Mouse (Mus musculus): ENCODE data around the gene Pheta1.

Gene Pheta1

DNA sequence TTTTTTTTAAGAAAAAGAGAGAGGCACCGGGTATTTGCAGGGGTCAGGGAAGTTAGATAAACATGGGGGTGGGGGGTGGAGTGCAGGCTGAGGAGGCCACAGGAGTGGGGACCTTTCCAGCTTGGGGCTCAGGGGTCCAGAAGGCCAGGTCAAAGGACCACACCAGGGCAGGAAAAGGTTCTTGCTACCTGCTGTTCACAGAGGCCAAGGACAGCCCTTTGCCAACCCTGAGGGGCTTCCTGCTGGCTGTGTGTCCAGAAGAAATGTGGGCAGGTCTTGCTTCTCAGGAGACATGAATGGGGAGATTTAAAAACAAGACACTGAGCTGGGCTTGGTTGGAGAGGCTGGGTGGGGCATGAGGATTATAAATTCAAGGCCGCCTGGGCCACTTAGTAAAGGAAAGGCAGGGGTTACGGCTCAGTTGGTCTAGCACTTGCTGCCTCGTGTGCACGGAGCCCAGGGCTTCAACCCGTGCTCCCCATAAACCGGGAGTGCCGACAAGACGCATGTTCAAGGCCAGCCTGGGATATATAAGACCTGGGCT lies 41.1 kb downstream of the Pheta1 start:
- DNase-seq (ENCODE audit: low spot score in 2 of 2) = no peak

DNA sequence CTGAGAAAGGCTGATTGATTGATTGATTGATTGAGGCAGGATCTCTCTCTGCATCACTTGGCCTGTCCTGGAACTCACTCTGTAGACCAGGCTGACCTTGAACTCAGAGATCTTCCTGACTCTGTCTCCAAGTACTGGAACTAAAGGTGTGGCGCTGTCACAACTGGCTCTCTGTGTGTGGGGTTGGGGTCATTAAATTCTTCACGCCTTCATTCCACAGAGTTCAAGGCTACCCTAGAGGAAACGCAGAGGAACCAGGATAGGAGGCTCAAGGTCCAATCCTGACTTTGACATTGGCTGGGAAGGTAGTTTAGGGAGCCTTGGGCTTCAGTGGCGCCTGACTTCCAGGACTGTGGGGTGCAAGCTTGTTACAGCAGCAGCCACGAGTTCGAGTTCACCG lies 42.1 kb downstream of the Pheta1 start:
- no peak for DNase-seq (ENCODE audit: low spot score in 2 of 2)

DNA sequence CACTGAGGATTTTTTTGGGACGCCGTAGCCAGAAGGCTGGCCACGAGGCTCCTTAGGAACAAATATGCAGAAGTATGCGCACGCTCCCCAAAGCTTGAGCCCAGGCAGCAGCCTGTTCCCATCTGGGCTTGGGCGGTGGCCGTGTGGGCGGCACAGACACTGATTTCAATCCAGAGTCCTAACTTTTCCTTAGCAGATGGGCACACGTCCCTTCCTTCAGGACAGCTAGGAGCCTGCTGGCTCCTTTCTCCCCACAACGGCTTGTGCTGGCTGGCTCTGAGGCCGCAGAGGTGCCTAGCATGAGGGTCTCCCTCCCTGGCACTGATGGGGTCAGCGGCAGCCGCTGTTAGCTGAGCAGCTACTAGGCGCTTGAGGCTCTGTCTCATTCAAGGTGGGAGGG lies 43.5 kb downstream of the Pheta1 start:
- no peak for DNase-seq (ENCODE audit: low spot score in 2 of 2)

DNA sequence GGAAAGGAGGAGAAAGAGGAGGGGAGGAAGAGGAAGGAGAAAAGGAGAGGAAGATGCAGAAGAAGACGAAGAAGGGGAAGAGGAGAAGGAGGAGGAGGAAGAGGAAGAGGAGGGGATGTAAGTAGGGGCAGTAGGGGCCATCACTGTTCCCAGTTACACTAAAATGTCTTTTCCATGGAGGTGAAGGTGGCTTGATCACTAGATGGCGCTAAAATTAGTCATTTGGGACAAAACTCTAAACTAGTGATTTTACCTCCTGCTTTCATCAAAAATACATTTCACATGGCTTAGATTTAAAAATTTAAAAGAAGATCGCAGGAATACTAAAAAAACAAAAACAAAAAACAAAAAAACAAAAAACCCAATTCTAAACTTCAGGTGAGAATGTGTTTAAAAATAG lies 44.8 kb downstream of the Pheta1 start:
- no peak for DNase-seq (ENCODE audit: low spot score in 2 of 2)

- no peak for DNase-seq (ENCODE audit: low spot score in 2 of 2)
Observed at GRCm38 (mm10) chr5:121894647-121895046, 45.9 kb downstream of the Pheta1 start.

DNA sequence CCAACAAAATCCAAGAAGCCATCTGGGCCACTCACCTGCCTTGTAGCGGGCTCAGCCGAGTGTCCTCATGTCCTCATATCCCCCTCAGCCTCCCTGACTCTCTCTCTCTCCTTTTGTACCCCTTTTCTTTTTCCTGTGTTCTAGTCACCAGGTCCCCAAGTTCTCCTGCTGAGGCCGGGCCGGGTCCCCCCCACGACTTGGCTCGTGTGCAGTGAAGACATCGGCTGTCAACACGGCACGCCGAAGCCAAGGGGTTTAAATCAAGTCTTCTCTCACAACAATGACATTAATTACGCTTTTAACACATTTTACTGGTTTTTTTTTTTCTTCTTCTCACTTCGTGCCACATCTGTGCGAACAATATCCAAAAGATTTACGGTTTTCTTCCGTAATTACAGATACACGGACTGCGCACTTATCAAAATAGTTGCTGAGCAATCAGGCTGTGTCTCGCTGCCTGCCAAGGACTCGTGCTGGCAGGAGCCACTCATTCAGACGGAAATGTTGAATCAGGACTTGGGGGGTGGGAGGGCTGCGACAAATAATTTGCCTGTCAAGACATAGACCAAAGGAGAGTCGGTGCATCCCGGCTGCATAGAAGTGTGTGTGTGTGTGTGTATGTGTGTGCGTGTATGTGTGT lies 46.5 kb downstream of the Pheta1 start:
- no peak for DNase-seq (ENCODE audit: low spot score in 2 of 2)

DNA sequence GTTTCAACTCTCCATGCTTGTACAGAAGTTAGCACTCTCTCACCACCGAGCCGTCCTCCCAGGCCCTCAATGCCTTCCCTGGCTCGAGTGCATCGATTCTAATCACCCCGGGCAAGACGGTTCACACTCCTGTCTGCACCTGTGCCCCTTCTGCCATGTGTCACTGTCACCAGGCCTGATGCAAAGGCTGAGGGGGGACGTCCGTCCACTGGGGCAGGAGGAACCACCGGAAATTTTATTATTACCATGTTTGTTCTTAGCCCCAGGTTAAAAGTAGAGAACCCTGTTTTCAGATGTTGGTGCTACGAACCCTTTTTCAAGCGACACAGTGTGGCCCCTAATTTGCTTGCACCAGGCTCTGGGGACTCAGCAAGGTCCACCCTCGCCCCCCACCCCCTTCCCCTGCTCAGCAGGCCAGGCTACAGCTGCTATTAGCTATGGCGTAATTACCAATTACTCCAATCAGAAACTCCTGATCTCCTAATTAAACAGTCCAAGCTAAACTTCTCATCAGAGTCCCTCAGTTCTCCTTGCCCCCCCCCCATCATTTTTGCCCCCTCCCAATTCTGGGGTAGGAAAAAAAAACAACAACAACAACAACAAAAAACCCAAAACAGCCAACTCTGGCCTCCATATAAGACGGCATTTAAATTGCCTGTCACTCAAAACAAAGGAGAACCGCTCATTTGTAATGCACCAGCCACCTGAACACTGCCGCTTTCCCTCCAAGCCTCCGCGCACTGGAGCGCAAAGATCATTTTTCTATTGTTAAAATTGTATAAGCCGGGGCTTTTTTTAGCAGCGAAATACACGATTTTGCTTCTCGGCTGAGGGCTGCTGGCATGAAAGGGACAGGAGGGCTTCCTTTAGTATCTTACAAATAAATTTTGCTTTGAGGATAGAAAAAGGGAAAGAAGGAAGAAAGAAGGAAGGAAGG lies 54.3 kb downstream of the Pheta1 start:
- DNase-seq (ENCODE audit: low spot score in 2 of 2) = no peak

Measured in urinary bladder, postnatal 36 days (tissue).